Mouse (Mus musculus) heart, postnatal 36 days (tissue): ENCODE data around the gene Tas2r135. TPM values are rescaled to one million over a fixed set of nuclear protein-coding genes. Genes with fewer than 3 reads are reported as not detected.

Experiments
- DNase-seq, 2 experiments: peaks; one replicate each; pipeline ENCODE4 v3.0.0; 2021 to 2022
- intact Hi-C: fragments of 180-260 bp; cut with DNase I; formaldehyde crosslinking; loops from one replicate; pipeline ENCODE4 v1.15.1; 2025
- total RNA-seq, 2 experiments: library from RNA; stranded (reverse); gene quantifications; 2 replicates each; pipeline ENCODE4 v1.2.3; 2021

Tas2r135 gene
- total RNA-seq, 2 experiments from 2014 or later, result 0.24 TPM; not detected in 1

DNA sequence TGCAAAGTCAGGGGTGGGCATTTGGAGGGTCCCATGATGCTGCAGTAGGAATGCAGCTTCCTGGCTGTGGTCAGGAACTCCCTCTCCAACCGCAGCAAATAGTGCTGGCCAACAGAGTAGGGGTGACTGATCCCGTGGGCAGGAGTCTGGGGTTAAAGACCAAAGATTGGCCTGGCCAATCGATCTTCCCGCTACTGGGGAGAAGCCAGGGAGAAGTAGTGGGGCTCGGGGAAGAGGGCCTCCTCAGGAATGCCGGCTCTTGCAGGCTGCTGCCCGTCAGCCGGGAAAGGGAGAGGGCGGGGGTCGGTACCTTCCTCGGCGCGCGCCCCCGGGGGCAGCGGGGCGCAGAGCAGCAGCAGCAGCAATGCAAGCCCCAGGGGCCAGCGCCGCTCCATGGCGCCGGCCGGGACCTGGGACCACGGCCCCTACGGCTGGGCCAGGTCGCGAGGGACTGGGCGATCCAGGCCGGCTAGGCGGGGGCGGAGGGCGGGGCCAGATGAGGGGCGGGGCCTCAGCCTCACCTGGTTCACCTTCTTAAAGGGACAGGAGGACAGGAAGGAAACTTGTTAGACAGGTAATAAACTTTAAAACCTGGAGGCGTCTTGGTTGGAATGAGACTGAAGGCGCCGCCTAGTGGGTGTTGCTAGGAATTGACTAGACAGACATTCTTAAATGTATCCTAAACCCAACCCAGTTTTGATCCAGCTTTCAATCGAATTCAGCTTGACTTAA, 32.3 kb upstream of the Tas2r135 start, which contains the start of gene Epha1:
Gene Epha1 (minus strand): TSS at position 453 of the 732 bp plus-strand sequence.
- peak in 1 of 2 experiments; percentile 69 for DNase-seq
- intact Hi-C loops, result loop anchor here (2.0 kb wide), 1 partner anchor 24 kb away; the partner anchor contains the start of gene Zyx

DNA sequence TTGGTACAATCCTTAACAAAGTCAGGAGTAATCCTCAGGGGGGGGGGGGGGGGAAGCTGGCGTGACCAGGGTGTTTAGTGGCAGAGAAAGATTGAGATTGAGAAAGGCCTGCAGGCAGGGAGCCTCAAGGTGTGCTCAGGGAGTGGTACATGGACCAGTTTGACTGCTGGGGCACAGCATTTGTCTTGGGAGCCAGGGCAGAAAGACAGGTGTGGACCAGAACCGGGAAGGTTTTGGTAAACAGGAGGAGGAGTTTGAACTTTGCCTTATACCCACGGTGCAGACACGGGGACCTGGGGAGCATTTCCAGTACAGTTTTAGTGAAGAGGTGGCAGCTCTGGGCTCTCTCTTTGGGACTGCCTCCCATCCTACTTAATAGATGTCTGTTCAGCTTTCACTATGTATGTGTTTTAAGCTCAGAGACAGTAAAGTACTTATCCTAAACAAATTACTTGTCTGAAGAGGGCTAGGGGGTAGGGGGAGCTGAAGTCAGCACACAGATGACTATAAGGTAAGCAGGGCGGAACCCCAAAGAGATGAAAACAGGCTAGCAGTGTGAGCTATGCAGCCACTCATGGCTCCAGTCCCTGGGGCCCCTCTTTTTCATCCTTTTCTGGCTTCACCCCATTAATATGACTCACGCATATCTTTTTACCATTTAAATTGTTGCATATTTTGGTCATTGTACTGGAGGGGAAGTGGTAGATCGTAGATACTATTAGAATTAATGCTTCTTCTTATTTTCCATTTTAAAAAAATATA, 31.4 kb upstream of the Tas2r135 start:
- DNase-seq, result no peak

DNA sequence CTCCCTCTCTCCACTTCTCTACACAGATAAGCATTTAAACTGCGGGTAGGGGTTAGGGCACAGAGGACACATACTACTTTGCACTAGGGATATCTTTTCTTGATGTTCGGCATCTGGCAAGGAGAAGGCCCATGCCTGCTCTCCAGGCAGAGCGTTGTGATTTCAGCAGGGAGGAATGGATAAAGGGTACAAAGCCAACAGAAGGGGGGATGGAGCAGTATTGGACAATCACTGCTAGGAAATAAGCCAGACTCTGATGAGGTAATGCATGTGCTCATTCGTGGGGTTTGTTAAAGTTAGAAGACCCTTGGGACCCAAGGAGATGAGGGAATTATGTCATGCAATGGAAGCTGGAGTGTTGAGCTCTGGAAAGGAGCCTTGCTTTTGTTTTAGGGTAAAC, 30.5 kb upstream of the Tas2r135 start:
- intact Hi-C loops, result no loop called here
- DNase-seq, result peak in 1 of 2 experiments; percentile 54

More for the DNA sequence above, 31.4 kb upstream of the Tas2r135 start:
- intact Hi-C loops, result loop anchor here (2.0 kb wide), 1 partner anchor 25 kb away; the partner anchor contains the start of gene Zyx

DNA sequence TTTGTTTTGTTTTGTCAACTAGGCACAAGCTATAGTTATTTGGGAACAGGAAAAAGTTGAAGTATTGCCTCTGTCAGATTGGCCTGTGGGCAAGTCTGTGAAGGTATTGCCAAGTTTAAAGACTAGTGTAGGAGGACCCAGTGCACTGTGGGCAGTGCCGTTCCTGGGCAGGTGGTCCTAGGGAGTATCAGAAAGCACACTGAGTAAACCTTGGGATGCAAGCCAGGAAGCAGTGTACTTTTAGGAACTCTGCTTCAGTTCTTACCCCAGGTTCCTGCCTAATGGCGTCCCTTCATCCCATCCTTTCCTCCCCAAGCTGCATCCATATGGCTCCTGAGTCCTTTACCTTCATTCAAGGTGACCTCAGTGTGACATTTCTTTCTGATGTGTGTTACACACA, 30.1 kb upstream of the Tas2r135 start:
- intact Hi-C loops, result no loop called here
- DNase-seq, result no peak

DNA sequence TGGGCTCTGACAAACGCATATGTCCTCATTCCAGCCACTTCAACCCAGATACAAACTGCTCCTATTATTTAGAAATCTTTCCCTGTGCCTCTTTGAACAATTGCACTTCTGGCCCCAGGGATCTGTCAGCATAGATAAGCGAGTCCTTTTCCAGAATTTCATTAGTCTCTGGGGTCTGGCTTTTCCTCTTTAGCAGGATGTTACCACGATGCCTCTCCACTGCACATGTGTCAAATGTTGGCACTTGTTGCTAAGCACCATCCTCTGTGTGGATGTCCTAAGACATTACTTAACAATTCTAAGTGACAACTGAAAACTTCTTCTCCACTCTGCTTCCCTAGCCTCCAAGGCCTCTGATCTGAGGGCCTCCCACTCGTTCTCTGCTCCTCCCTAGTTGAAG, 29.2 kb upstream of the Tas2r135 start:
- intact Hi-C loops, result no loop called here
- DNase-seq, result no peak

DNA sequence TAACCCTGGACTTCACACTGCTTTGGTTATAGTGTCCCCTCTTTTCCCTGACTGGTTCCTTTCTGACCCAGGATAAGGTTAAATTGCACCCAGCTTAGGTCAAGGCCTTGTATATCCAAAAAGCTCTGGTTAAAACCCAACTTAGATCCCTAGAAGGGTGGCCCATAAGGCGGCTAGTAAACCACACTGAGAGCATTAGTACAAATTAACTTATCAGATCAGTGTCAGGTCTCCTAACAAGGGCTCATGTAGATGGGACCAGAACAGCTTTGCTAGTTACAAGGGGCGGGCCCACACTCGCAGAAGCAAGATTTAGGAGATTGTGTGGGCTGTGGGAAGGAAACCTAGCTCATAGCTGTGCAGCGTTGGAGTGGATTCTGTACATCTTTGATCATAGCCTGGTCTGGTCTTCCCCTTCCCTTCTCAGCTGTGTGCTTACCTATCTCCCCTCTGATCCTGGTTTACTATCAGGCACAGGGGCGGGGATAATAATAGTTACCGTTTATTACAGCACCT, 28.7 kb upstream of the Tas2r135 start:
- DNase-seq, result no peak
- intact Hi-C loops, result no loop called here

DNA sequence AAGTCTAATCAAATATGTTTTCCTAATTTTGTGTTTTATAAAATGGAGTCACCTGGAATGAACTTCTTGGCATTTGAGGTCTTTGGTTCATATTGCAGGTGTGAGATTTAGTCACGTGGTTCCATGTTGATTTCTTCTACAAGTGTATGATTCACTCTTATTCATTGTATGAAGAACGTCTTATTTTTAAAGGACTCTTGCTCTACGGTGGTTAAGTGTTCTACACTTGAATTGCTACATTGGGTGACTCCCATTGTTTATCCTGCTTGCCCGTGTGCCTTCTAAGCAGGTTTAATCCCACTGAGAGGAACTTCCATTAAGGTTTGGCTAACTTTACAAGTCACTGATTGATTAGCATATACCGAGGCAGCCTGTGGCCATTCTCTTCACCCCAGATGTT, 28.0 kb upstream of the Tas2r135 start:
- intact Hi-C loops, result no loop called here
- no peak for DNase-seq

DNA sequence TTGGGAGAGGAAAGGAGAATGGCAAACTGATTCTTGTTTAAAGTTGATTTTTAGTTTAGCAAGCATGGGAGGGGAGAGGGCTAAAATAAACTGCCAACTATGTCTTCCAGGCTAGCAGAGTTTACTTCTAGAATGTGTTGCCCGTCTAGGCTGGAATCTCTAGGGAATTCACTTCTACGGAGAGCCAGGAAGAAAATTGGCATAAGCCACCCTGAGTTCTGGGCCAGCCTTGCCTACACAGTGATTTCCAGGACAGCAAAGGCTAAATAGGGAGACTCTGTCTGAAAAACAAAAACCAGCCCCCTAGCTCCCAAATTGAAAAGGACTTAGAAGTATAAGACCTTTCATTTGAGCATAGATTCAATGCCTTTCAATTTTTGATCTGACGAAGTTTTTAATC, 25.7 kb upstream of the Tas2r135 start:
- no peak for DNase-seq
- intact Hi-C loops, result no loop called here

DNA sequence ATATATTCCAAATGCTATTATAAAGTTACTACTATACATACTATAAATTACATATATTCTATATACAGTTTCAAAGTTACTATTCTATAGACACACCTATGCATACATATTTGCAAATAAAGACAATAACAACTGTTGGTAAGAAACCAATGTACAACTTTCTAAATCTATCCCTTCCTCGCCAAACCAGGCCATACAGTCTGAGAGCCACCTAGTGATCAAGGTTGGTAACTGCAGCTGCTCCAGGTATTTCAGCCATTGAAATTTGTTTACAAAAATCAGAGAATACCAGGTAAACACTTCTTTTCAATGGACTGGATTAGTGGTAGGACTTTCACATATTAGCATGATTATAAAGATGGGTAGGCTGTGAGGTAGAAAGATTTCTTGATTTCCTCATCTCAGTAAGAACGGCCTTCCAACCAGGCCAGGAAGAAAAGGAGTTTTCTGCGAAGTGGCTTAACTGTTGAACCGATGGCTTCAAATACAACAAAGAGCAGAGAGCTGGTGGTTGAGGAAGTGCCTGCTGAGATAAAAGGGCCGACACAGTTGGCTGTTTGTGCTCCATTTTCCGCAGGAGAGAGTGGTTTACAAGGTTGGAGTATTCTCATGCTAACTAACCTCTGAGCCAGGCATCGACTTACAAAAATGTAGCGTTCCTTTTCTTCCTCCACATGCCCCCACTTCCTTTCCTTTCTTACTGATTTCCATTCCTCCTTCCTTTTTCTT, 24.7 kb upstream of the Tas2r135 start:
- intact Hi-C loops, result loop anchor here (1.0 to 5.0 kb wide), 4 partner anchors 31 to 202 kb away; partner anchors contain the start of gene Zyx
- peak; percentile 15 to 65 for DNase-seq

DNA sequence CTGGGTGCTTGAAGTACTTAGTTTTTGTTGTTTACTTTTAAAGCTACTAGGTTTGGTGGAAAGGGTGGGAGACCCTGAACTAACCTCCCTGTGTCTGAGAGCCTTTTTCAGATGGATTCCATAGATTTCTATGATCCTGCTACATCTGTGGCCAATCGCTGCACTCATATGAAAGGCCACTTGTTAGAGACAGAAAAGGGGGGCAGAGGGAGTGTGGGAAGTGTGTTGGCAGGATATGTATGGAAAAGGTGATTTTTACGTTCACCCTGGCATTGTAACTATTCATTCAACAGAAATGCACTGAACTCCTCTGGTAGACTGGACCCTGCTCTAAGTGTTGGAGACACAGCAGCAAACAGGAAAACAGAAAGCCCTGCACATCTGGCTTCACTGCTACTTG, 24.0 kb upstream of the Tas2r135 start:
- intact Hi-C loops, result loop anchor here (2.0 to 5.0 kb wide), 3 partner anchors 154 to 202 kb away; no protein-coding TSS in a partner anchor

DNA sequence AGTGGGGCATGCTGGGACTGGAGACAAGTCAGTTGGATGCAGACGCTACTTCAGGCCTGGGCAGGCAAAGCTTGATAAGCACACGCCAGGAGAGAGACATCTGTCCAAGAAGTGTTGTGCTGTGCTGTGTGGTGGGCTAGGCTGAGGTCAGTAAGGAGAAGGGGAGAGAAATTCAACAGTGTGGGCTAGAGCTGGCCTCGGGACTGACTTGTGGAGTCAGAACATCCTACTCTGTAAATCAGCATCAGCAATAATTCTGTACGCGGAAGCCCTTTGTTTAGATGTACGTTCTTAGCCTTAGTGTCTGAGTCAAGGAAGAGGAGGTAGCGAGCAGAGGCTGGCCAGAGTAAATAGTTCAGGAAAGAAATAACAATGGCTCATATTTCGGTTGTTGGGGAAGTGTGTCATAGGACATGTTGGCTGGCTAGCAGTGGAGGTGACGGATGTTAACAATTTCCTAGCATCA, 23.3 kb upstream of the Tas2r135 start:
- intact Hi-C loops, result loop anchor here (2.0 to 5.0 kb wide), 3 partner anchors 155 to 201 kb away; no protein-coding TSS in a partner anchor
- no peak for DNase-seq

More for the DNA sequence above, 24.0 kb upstream of the Tas2r135 start:
- DNase-seq, result no peak

DNA sequence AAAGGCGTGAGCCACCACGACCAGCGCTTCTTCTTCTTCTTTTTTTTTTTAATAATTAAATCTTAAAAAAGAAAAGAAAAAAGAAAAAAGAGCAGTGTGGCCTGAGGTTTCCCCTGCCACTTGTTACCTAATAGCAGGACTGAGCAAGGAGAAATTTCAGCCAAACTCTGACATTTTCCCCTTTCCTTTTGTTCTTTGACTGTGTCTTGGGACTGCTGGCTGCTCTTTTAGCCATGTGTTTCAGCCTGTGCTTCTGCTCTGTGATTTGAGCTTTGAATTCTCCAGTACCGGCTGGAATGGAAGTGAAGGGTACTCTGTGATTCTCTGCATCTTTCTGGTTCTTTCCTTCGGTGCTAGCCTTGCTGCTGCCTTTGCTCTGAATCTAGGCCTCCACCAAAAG, 21.9 kb upstream of the Tas2r135 start:
- no peak for DNase-seq
- intact Hi-C loops, result loop anchor here (5.0 kb wide), 2 partner anchors 156 to 159 kb away; no protein-coding TSS in a partner anchor

DNA sequence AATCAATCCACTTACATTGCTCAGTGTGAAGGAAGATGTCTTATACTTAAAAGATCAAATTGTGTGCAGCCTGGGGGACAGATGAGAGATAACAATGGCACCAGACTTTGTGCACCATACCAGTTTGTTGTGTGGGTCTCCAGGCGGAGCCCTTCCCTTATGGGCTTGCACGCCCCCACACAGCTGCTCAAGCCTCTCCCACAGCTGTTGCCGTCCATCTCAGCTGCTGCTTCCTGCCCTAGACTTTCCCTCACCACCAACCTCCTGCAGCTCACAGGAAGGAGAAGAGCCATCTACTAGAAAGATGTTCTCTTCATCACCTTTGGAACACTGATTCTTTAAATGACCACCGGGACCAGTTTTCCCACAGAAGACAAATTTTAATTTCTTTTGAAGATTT, 19.6 kb upstream of the Tas2r135 start:
- intact Hi-C loops, result no loop called here
- no peak for DNase-seq

DNA sequence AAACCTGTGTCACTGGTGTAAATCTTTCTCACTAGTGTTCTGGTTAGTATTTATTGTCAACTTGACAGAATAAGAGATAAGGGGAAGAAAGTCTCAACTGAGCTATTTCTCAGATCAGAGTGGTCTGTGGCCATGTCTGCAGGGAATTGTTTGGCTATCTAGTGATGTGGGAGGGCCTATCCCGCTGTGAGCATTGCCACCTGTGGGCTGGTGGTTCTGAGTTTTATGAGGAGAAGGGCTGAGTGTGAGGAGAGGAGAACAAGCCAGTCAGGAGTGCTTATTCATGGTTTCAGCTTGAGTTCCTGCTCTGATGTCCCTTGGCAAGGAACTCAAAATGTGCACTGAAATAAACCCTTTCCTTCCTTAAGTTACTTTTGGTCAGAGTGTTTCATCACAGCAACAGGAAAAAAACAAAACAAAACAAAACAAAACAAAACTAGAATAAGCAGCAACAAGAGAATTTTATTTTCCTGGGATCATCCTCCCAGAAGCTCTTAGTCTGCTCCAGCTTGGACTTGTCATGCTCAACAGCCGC, 13.4 kb upstream of the Tas2r135 start:
- intact Hi-C loops, result no loop called here
- DNase-seq, result no peak

DNA sequence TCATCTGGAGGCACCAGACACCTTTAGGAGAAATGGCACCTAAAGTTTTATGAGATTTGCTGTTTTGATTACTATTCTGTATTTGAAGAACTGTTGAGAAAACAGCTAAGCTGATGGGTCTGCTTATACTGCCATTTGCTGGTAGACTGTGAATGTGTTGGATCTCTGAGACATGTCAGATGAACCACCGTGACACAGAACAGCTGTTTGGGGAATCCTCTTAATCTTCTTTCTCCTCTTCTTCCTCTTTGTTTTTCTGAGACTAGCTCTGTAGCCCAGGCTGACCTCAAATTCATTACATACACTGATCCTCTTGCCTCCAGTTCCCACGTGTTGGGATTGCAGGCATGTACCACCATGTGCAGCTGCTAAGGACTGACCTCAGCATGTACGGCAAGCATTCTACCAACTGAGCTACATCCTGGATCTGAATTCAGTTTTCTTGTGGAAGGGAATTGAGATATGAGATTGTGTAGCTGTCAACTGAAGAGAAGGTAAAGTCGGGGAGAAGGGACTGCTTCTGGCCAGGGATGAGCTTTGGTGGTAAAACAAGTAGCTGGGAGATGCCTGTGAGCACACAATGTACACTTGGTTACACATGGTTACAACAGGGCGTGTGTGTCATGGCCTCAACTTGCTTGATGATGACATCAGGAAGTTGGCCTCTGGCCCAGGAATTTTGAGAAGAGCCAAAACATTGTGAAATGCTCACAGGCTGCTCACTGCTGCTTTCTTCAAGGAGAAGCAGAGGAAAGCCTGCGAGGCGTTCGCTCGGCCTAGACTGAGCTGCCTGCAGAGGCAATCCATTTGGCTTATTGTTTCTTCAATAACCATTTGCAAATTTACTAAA, 9.0 kb upstream of the Tas2r135 start:
- intact Hi-C loops, result loop anchor here (5.0 kb wide), 1 partner anchor 36 kb away; the partner anchor contains the start of gene Tas2r126

DNA sequence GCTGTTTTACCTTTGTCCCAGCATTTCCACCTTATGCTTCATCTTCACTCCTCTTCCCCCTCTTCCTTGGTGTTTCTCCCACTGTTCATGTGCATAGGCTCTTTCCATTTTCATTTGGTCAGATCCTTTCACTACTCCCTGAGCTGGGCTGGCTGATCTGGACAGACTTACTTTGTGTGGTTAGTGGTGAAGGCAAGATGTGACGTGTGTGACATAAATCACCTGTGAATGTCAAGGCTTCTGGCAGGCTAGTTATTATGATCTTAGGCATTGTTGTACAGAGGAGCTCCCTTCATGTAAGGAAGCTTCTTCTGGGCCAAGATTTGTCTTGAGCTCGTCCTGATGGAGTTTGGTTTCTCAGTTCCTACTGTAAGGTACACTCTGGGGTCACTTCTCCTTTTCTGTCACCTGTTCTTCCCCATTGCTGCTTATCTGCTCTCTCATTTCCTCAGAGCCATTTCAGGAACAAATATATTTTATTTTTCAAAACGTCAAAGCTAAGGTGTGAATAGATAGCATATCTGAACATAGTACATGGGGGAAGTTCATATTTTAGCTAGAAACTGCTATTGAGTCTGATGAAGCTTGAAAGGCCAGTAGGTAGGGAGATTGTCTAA, 8.1 kb upstream of the Tas2r135 start:
- intact Hi-C loops, result loop anchor here (5.0 kb wide), 1 partner anchor 35 kb away; the partner anchor contains the start of gene Tas2r126
- DNase-seq, result no peak

More for the DNA sequence above, 9.0 kb upstream of the Tas2r135 start:
- DNase-seq, result peak; percentile 92

DNA sequence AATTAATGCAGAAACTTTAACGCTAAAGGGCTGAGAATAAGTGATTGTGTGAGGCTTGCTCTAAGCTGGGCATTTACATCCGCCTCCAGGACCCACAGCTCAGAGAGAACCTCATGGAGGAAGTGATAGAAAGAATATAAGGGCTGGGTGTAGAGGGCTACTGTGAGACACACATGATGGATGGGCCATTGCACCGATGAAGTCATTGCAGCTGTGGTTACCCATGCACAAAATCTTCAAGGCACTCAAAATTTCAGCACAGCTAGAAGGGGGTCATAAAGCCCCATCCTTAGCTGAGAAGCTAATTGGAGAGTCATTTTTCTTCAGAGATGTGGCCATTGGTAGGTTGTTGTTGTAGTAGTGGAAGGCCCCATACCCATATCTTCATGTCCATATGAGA, 6.9 kb upstream of the Tas2r135 start:
- DNase-seq, result no peak
- intact Hi-C loops, result loop anchor here (5.0 kb wide), 1 partner anchor 34 kb away; the partner anchor contains the start of gene Tas2r126

DNA sequence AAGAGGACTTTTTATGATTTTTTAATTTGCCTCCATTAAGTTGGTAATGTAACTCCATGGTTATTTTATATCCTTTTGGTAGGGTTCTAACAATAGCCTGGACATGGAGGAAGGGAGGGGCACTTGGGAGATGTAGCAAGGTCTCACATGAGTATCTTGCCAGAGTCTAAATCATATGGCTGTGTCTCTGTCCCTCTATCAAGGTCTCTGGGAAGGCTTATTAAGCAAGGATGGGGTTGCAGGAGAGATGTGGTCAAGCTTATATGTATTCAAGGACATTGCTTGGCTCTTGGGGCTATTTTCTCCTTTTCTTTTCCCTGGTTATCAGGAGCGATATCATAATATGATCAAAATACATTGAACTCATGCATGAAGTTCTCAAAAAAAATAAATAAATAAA, 6.2 kb upstream of the Tas2r135 start:
- no peak for DNase-seq
- intact Hi-C loops, result loop anchor here (5.0 kb wide), 1 partner anchor 33 kb away; the partner anchor contains the start of gene Tas2r126
